Mouse (Mus musculus) forebrain, embryonic 10.5 days (tissue): ENCODE results near the gene Krt73. TPM values are rescaled to one million over a fixed set of nuclear protein-coding genes. Genes with fewer than 3 reads are reported as not detected.
A peak's percentile ranks its signal among the peaks of the same experiment; 100 is the strongest.

Experiments
- DNase-seq: peaks from one replicate; pipeline ENCODE4 v3.0.0-alpha.2; 2017; ENCODE audit warnings: low spot score; ENCODE audit errors: extremely low spot score
- H3K27ac ChIP-seq: fragments of 300-500 bp; sonication (generic); 2 replicates; pipeline ENCODE4 v1.5.1; 2016; ENCODE audit warnings: mild to moderate bottlenecking
- H3K27me3 ChIP-seq: fragments of 300-500 bp; sonication (generic); 2 replicates; pipeline ENCODE4 v1.6.1; 2016; ENCODE audit warnings: mild to moderate bottlenecking; ENCODE audit not compliant: poor library complexity, severe bottlenecking
- H3K36me3 ChIP-seq: fragments of 300-500 bp; sonication (generic); replicated peaks from 2 replicates; pipeline ENCODE4 v1.6.1; 2016; ENCODE audit warnings: mild to moderate bottlenecking, moderate library complexity
- H3K4me1 ChIP-seq: fragments of 300-500 bp; sonication (generic); 2 replicates; pipeline ENCODE4 v1.6.1; 2016
- H3K4me3 ChIP-seq: fragments of 300-500 bp; sonication (generic); 2 replicates; pipeline ENCODE4 v1.5.1; 2016; ENCODE audit warnings: mild to moderate bottlenecking, moderate library complexity
- H3K9me3 ChIP-seq: fragments of 300-500 bp; sonication (generic); 2 replicates; pipeline ENCODE4 v1.6.1; 2016; ENCODE audit warnings: mild to moderate bottlenecking, moderate library complexity
- WGBS: fragments of 180-500 bp; shearing (Covaris S2); methylation state at CpG from one replicate; pipeline ENCODE4 v1.1.7; 2016; 5-methylcytosine and 5-hydroxymethylcytosine counted together
- polyA plus RNA-seq: library from polyadenylated mRNA; unstranded; fragments of >200 nt; fragmentation: Nextera tagmentation; extraction: Ambion mirVana; gene quantifications from 2 replicates; pipeline ENCODE4 v1.2.1, GENCODE M21; 2016

Krt73 gene
- polyA plus RNA-seq, 1 experiment from 2014 or later = not detected

DNA sequence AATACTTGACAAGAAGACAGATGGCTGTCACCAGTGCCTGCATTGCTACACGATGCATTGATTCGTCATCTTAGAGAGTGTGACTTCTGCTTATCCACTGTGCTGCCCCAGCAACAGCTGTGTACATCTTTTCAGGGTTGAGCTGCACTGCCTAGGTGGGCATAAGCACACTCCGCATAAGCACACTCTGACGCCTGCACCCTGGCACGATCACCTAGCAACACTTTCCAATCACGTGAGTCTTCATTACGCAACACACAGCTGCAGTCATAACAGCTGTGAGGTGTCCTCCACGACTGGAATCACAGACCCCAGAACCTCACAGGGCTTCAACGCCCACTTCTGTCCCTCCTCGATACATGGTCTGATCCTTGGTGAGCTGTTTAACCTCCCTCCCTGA, 28.7 kb downstream of the Krt73 start:
- no peak for DNase-seq
- Histone ChIP-seq H3K27ac (no peak overlapping the region), H3K36me3 (no peaks in the 10 kb centered on the region), H3K27me3 (no peaks in the 10 kb centered on the region), H3K4me1 (peaks cover 8% of the 10 kb centered on the region), H3K4me3 (no peak overlapping the region), H3K9me3 (no peaks in the 10 kb centered on the region)
- 88% methylated on average over 10 of the region's 10 CpGs for WGBS

GRCm38 (mm10) chr15:101772711-101773081, 29.4 kb downstream of the Krt73 start:
- Histone ChIP-seq H3K4me1 (peaks cover 8% of the 10 kb centered on the region), H3K9me3 (no peaks in the 10 kb centered on the region), H3K36me3 (no peaks in the 10 kb centered on the region), H3K27ac (peak overlapping the region; percentile 72), H3K4me3 (no peak overlapping the region), H3K27me3 (no peaks in the 10 kb centered on the region)
- DNase-seq = peak; percentile 86
- 13% methylated on average over 5 of the region's 5 CpGs for WGBS

DNA sequence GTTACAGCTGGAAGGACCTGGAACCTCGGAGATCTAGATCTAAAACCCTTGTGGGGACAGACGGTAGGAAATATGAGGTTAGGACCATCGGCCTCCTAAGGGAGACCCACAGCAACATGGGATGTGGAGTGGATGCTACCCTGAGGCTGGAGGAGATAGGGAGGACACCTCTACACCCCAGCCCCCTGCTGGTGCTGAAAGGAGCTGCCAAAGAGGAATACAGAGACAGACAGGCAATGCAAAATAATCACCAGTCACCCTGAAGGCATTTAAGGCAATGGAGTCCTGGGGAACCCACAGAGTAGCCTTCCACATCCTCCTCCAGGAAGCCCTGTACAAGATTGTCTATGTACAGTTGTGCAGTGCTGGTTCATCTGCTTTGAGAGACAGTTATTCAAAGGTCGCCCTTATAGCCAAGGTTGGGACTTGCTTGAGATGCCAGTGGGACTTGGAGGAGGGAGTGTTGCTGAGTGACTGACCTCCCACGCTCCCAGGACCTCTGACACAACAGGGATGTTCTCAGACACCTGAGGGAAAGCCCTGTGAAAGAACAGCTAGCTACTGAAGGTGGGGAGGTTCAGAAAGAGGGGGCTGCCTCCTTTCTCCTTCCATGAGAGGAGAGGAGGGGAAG, 30.0 kb downstream of the Krt73 start:
- peak; percentile 15 for DNase-seq
- H3K9me3 ChIP-seq = no peaks in the 10 kb centered on the region
- WGBS = 73% methylated on average over 5 of the region's 5 CpGs
- H3K36me3 ChIP-seq = no peaks in the 10 kb centered on the region
- no peak overlapping the region for H3K4me3 ChIP-seq
- H3K4me1 ChIP-seq = peaks cover 8% of the 10 kb centered on the region
- H3K27ac ChIP-seq = peak overlapping the region; percentile 72
- H3K27me3 ChIP-seq = no peaks in the 10 kb centered on the region

DNA sequence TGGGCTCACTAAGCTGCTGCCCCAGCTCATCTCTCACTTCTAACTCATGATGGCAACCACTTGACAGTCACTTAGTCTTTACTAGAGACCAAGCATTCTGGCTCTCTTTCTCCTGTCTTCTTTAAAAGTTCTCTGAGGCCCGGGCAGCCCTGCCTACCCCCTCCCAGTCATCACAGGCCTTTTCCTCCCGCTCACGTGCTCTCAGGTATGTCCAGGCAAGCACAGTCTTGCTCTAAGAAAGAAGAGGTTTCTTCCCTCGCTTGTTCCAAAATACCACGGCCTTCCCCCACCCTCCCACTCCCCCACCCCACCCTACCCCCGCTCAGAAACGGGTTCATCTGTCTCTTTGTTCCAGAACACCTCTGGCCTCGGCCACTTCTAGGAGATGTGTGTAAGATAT, 31.9 kb downstream of the Krt73 start:
- no peak overlapping the region for H3K4me3 ChIP-seq
- no peak for DNase-seq
- H3K36me3 ChIP-seq = no peaks in the 10 kb centered on the region
- 60% methylated on average over 8 of the region's 8 CpGs for WGBS
- H3K27me3 ChIP-seq = no peaks in the 10 kb centered on the region
- H3K27ac ChIP-seq = no peak overlapping the region
- no peaks in the 10 kb centered on the region for H3K9me3 ChIP-seq
- peaks cover 8% of the 10 kb centered on the region for H3K4me1 ChIP-seq

Other genes with a start within 250 kb of the Krt73 start
- 0.75 and 0.88 TPM in 2 replicates for gene Krt90, start 239.4 kb downstream of the Krt73 start, polyA plus RNA-seq
- not detected in 2 replicates for gene Krt75, start 228.4 kb downstream of the Krt73 start, polyA plus RNA-seq
- not detected in 2 replicates for gene Gm5414, start 174.2 kb downstream of the Krt73 start, polyA plus RNA-seq
- not detected in 2 replicates for gene Gm5478, start 155.0 kb downstream of the Krt73 start, polyA plus RNA-seq
- gene Krt6b, start 122.1 kb downstream of the Krt73 start, polyA plus RNA-seq = not detected in 2 replicates
- not detected in 2 replicates for gene Krt6a, start 108.0 kb downstream of the Krt73 start, polyA plus RNA-seq
- 0.37 and 0.41 TPM in 2 replicates for gene Krt5, start 89.4 kb downstream of the Krt73 start, polyA plus RNA-seq
- gene Krt71, start 59.2 kb downstream of the Krt73 start, polyA plus RNA-seq = not detected in 2 replicates
- not detected in 2 replicates for gene Krt72, start 15.9 kb downstream of the Krt73 start, polyA plus RNA-seq
- gene Krt2, start 15.8 kb upstream of the Krt73 start, polyA plus RNA-seq = not detected in 2 replicates
- 0.71 and 1.2 TPM in 2 replicates for gene Krt1, start 48.4 kb upstream of the Krt73 start, polyA plus RNA-seq
- gene Krt77, start 67.4 kb upstream of the Krt73 start, polyA plus RNA-seq = not detected in 2 replicates
- gene Krt76, start 90.6 kb upstream of the Krt73 start, polyA plus RNA-seq = not detected in 2 replicates
- not detected in 2 replicates for gene Krt4, start 122.4 kb upstream of the Krt73 start, polyA plus RNA-seq
- 0.09 and 0.12 TPM in 2 replicates for gene Krt79, start 138.0 kb upstream of the Krt73 start, polyA plus RNA-seq
- gene Krt78, start 151.9 kb upstream of the Krt73 start, polyA plus RNA-seq = not detected in 2 replicates
- 32.6 and 35.6 TPM in 2 replicates for gene Krt8, start 202.1 kb upstream of the Krt73 start, polyA plus RNA-seq
- gene Krt18, start 225.8 kb upstream of the Krt73 start, polyA plus RNA-seq = 34.4 and 37.1 TPM in 2 replicates